Mouse (Mus musculus) heart, adult 2 months (tissue): Measurements from ENCODE around the gene Gata1.
"Not testable (repeated sequence)": the region's sequence is repeated elsewhere in the genome, so short reads cannot be mapped to it uniquely, and the experiment has no call there.

Experiments
- CTCF ChIP-seq: fragments of 200-600 bp; IDR thresholded peaks from 2 replicates; pipeline ENCODE4 v1.8.1; 2022; ENCODE audit warnings: antibody characterized with exemption, mild to moderate bottlenecking, moderate library complexity
- EP300 ChIP-seq: fragments of 200-500 bp; IDR thresholded peaks from 2 replicates; pipeline ENCODE4 v1.6.1; 2011; ENCODE audit warnings: low read depth, low read length, control low read depth; ENCODE audit not compliant: insufficient read depth
- POLR2A ChIP-seq: fragments of 200-500 bp; IDR thresholded peaks from 2 replicates; pipeline ENCODE4 v1.6.1; 2011; ENCODE audit warnings: mild to moderate bottlenecking, low read depth, low read length, control low read depth; ENCODE audit not compliant: insufficient read depth

DNA sequence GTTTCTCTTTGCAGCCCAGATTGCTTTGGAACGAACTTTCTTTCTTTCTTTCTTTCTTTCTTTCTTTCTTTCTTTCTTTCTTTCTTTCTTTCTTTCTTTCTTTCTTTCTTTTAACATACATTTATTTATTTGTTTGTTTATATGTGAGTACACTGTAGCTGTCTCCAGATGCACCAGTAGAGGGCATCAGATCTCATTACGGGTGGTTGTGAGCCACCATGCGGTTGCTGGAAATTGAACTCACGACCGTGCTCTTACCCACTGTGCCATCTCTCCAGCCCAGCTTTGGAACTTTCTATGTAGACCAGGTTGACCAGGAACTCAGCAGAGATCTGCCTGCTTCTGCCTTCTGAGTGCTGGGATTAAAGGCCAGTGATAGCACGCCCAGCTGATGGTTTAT, 59.9 kb downstream of the Gata1 start:
- not testable (repeated sequence) for TF ChIP-seq POLR2A, EP300
- 0 out of 2 replicates have a peak, but pooled peaks have one; percentile 17 for TF ChIP-seq CTCF
